Mouse (Mus musculus): ENCODE measurements around the gene Gng4.
"Not testable (repeated sequence)": the region's sequence is repeated elsewhere in the genome, so short reads cannot be mapped to it uniquely, and the experiment has no call there.

Gene Gng4

GRCm38 (mm10) chr13:13783894-13784419, at the start of gene Gng4:
Gene Gng4 (plus strand): TSS chr13:13784059.
- DNase-seq (ENCODE audit: extremely low read depth, insufficient read length, low spot score): no peak

GRCm38 (mm10) chr13:13739232-13739631, 44.6 kb upstream of the Gng4 start:
- no peak for DNase-seq (ENCODE audit: extremely low read depth, insufficient read length, low spot score)

DNA sequence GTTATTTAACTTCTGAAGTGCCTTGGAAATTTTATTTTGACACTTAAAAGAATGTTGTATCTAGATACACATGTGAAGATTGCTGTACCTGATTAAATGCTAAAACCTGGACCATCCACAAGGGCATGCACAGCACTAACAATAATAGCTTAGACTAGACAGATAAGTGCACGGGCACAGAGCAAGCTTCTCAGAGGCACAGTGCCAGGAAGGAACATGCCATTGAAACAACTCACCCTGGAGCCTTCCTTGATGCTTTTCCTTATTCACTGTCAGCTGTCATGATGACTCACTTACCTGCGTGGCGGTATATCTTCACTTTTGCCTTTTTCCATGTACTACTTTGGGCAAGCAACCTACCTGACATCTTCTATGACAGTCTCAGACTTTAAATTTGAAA, 37.9 kb upstream of the Gng4 start:
- DNase-seq (ENCODE audit: extremely low read depth, insufficient read length, low spot score): peak; percentile 3

DNA sequence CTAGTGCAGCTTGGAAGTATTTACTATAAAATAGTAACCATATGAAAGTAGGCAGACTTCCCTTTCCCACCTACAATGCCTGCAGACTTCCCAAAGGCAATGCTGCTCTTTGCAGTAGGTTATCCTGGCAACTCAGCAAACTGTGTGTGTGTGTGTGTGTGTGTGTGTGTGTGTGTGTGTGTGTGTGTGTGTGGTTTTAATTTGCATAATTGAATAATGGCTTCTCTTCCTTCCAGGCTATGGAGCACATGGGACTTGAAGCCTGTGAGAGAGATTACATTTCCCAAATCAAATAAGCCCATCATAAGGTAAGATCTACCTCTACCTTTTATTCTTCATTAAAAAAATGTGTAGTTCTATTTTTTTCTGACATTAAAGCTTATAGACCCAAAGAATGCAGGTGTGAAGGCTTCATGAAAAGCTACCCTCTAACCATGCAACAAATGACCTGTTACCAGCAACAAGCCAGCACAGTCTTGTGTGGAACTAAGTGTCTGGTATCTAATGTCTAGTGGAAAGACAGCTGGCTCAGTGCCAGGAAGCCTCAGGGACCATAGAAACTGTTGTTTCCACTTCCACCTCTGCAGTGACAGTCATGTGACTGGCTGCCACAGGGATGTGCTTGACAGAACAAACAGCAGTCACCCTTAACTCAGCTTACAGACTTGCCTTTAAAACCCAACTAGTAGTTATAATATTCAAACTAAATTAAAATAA, 7.9 kb upstream of the Gng4 start:
- DNase-seq (ENCODE audit: extremely low read depth, insufficient read length, low spot score): no peak

DNA sequence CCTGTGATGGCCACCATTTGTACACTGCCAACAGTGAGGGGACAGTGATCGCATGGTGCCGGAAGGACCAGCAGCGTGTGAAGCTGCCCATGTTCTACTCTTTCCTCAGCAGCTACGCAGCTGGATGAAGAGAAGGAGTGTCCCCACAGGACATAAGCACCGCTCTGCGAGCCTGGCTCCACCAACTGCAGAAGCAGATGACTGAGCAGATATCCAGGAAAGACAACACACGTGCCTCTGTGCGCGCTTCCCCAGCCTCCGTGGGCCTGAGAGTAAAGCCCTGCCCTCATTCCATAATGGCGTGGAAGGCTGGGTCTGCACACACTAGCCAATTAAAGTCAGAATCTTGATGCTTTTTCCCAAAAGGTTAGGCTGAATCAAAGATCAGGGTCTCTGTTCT, 6.8 kb upstream of the Gng4 start:
- DNase-seq (ENCODE audit: extremely low read depth, insufficient read length, low spot score): no peak

- no peak for DNase-seq (ENCODE audit: extremely low read depth, insufficient read length, low spot score)
These were observed 6.2 kb upstream of the Gng4 start for GRCm38 (mm10) chr13:13777696-13778095.

GRCm38 (mm10) chr13:13778837-13779458, 4.9 kb upstream of the Gng4 start:
- DNase-seq (ENCODE audit: extremely low read depth, insufficient read length, low spot score): no peak

DNA sequence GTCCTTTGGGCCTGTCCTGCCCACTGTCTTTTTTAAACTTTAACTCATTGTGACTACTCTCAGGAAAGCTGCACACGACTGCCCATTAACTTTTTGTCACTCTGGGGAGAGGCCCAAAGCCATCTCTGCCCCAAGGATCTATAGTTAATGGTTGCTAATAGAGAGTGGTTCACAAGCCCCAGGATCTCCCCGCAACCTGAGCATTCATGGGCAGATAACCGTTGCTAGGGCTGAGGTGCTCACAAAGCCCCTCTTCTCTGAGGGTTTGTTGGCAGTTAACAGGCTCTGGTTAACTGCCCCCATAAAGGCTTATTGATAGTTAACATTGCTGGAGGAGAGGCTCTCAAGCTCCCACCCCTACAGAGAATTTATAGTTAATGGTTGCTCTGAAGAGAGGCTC, 3.6 kb upstream of the Gng4 start:
- no peak for DNase-seq (ENCODE audit: extremely low read depth, insufficient read length, low spot score)

DNA sequence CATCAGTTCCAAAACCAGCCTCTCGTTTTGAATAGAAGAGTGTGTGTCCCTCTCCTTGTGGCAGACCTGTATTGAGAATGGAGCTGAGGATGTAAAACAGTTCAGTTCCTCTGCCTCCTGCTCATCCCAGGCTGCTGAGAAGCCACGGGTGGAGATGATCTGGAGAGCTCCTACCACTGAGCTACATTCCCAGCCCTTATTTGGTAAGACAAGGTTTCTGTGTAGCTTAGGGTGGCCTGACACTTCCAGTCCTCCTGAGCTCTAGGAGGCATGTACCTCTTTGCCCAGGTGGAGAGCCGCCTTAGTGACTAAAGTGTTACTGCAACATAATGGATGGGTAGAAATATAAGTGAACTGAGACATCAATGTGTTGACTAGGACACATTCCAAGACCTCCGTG, 2.8 kb upstream of the Gng4 start:
- no peak for DNase-seq (ENCODE audit: extremely low read depth, insufficient read length, low spot score)

GRCm38 (mm10) chr13:13783296-13783695, 563 bp upstream of the Gng4 start:
- DNase-seq (ENCODE audit: extremely low read depth, insufficient read length, low spot score): no peak

GRCm38 (mm10) chr13:13784420-13784936, 619 bp downstream of the Gng4 start:
- DNase-seq (ENCODE audit: extremely low read depth, insufficient read length, low spot score): no peak

- DNase-seq (ENCODE audit: extremely low read depth, insufficient read length, low spot score): no peak
These were observed 1.3 kb downstream of the Gng4 start for GRCm38 (mm10) chr13:13784981-13785783.

- DNase-seq (ENCODE audit: extremely low read depth, insufficient read length, low spot score): no peak
These were observed 3.1 kb downstream of the Gng4 start for GRCm38 (mm10) chr13:13786971-13787370.

DNA sequence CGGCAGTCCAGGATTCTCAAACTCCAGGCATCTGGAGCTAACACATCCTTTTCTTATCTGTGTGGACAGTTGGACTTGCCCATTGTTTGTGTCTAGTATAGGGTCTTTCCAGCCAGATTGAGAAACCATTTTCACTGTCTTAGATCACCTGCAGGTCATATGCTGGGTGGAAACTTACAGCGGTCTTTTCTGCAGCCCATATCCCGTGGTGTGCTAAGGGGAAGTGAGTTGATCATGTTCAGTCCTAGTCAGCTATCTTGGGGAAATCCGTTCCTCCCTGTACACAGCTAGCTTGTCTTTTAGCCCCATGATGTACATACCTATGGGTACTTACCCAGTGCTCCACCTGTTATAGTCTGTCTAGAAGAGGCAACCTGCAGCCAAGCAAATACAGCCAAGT, 4.2 kb downstream of the Gng4 start:
- DNase-seq (ENCODE audit: extremely low read depth, insufficient read length, low spot score): no peak

- peak; percentile 20 for DNase-seq (ENCODE audit: extremely low read depth, insufficient read length, low spot score)
These were observed 8.1 kb downstream of the Gng4 start for GRCm38 (mm10) chr13:13791981-13792380.

GRCm38 (mm10) chr13:13795166-13795832, 11.4 kb downstream of the Gng4 start:
- DNase-seq (ENCODE audit: extremely low read depth, insufficient read length, low spot score): no peak

DNA sequence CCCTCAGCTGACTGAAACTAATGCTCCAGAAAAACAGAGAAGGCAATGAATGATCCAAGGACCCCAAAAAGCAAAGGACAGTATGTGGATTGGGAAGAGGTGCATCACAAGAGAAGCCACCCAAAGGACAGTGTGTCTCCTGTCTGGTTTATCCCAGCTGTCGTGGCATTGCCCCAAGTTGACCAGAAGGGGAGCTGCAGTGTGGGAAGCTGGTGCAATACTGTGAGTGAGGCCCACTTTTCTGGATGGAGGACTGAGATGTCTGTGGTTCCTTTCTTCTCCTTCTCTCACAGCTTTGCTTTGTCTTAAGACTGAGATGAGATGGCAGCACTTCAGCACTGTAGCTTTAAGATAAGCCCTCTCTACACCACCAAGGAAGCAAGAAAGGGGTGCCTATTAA, 12.2 kb downstream of the Gng4 start:
- DNase-seq (ENCODE audit: extremely low read depth, insufficient read length, low spot score): no peak

GRCm38 (mm10) chr13:13797816-13798215, 14.0 kb downstream of the Gng4 start:
- not testable (repeated sequence) for DNase-seq (ENCODE audit: extremely low read depth, insufficient read length, low spot score)

DNA sequence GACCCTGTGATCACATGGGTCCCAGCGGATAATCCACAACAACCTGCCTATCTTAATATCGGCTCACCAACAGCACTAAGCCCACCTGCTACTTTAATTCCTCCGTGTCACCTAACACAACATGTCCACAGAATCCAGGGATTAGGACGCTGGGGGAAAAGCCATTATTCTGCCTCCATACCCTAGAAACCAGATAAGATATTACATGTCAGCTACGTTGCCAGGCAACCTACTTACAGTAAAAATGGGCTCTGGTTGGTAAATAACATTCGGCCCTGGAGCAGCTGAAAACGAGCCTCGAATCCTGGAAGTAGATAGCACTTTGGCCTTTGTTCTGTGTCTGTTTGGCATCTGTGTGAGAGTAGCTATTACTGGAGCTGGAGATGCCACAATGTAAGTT, 14.9 kb downstream of the Gng4 start:
- DNase-seq (ENCODE audit: extremely low read depth, insufficient read length, low spot score): no peak

- no peak for DNase-seq (ENCODE audit: extremely low read depth, insufficient read length, low spot score)
These were observed 24.7 kb downstream of the Gng4 start for GRCm38 (mm10) chr13:13808337-13809132.

All from 3134 (cell line).